Mouse (Mus musculus): ENCODE results near the gene Cdkal1. TPM values are rescaled to one million over a fixed set of nuclear protein-coding genes. Genes with fewer than 3 reads are reported as not detected.

The Cdkal1 gene
- total and polyA plus RNA-seq, 3 experiments = 8.7 to 13.7 (median 9.5) TPM

DNA sequence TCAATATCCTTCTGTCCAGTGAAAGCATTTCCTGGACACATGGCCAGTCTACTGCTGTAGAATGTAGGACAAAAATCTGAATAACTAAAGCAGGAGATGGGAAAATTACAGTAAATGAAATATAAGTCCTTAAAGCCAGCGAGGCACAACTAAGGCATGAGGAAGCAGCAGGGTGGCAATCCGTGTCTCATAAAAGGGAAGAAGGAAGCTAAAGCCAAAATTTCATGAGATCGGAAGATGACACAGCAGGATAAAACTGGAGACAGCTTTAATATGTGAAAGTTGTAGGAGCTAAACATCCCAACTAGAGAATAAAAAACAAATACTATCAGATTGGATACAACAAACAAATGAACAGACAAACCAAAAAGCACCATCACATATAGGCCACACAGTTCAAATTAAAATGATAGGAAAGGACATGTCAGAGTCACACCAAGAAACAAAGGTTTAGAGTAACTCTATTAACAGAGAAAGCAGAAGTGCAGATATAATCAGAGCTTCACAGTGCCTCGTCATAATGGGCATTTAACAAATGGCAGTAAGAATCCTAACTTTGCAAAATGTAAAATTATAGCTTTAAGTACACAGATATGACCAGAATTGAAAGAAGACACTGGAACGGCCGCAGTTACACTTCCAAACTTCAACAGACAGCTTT lies 204.8 kb downstream of the Cdkal1 start:
- dilution Hi-C loops (cut with MboI; ENCODE audit: extremely low pct_ligation_motif_present, extremely low pct_unique_long_range_greater_than_20kb, low sequenced_read_pairs) (no loop called here), in situ Hi-C loops (cut with MboI; ENCODE audit: low pct_ligation_motif_present, low pct_unique_long_range_greater_than_20kb, low sequenced_read_pairs) (no loop called here)
- no peaks in the 10 kb centered on the region for H3K27me3 ChIP-seq (replicated peaks)
- no peak for DNase-seq (ENCODE audit: extremely low read depth)
- H3K79me2 ChIP-seq (replicated peaks; ENCODE audit: control insufficient read depth, extremely low read depth, insufficient read depth, poor library complexity, severe bottlenecking) = no peaks in the 10 kb centered on the region
- peaks cover 2 to 20% of the 10 kb centered on the region in 2 experiments; a peak in 3 of 4 replicates for H3K4me1 ChIP-seq (ENCODE audit: control insufficient read depth in 1 of 2, insufficient read depth in 2 of 2)
- no peak overlapping the region for H3K9ac ChIP-seq (ENCODE audit: insufficient read depth, low read depth)
- H3K36me3 ChIP-seq (replicated peaks in 1 of 2; ENCODE audit: control insufficient read depth in 1 of 2, insufficient read depth in 1 of 2, low read length in 1 of 2) = peaks cover 0 to 4% of the 10 kb centered on the region in 2 experiments
- no peak overlapping the region for H3K27ac ChIP-seq (ENCODE audit: insufficient read depth, low read depth)
- H3K4me2 ChIP-seq (ENCODE audit: insufficient read depth, low read depth, poor library complexity, severe bottlenecking) = no peak overlapping the region
- H3K9me3 ChIP-seq (replicated peaks; ENCODE audit: low read length) = no peaks in the 10 kb centered on the region
- no peak for TF ChIP-seq MXI1 (IDR thresholded peaks at IDR 0.05; ENCODE audit: low read depth, low read length)
- TF ChIP-seq NELFE (IDR thresholded peaks at IDR 0.05; ENCODE audit: low read depth, low read length) = no peak
- no peak for TF ChIP-seq MAFK (IDR thresholded peaks at IDR 0.05; ENCODE audit: insufficient replicate concordance, low read length)
- TF ChIP-seq POLR2A (IDR thresholded peaks at IDR 0.05; ENCODE audit: low read depth, low read length) = no peak
- TF ChIP-seq IRF4 (IDR thresholded peaks at IDR 0.05; ENCODE audit: low read depth, low read length) = no peak
- no peak overlapping the region for H3K4me3 ChIP-seq (replicated peaks in 1 of 3; ENCODE audit: low read depth in 2 of 3, low read length in 2 of 3, poor library complexity in 1 of 3)

- Histone ChIP-seq H3K27me3 (replicated peaks) (no peaks in the 10 kb centered on the region), H3K79me2 (replicated peaks; ENCODE audit: control insufficient read depth, extremely low read depth, insufficient read depth, poor library complexity, severe bottlenecking) (no peaks in the 10 kb centered on the region), H3K27ac (ENCODE audit: insufficient read depth, low read depth) (no peak overlapping the region), H3K36me3 (replicated peaks in 1 of 2; ENCODE audit: control insufficient read depth in 1 of 2, insufficient read depth in 1 of 2, low read length in 1 of 2) (peaks cover 0 to 4% of the 10 kb centered on the region in 2 experiments), H3K9ac (ENCODE audit: insufficient read depth, low read depth) (no peak overlapping the region), H3K4me3 (replicated peaks in 1 of 3; ENCODE audit: low read depth in 2 of 3, low read length in 2 of 3, poor library complexity in 1 of 3) (no peak overlapping the region), H3K4me1 (ENCODE audit: control insufficient read depth in 1 of 2, insufficient read depth in 2 of 2) (peaks cover 2 to 20% of the 10 kb centered on the region in 2 experiments; a peak in 3 of 4 replicates), H3K4me2 (ENCODE audit: insufficient read depth, low read depth, poor library complexity, severe bottlenecking) (no peak overlapping the region; the same call in 1 of the 2 replicates), H3K9me3 (replicated peaks; ENCODE audit: low read length) (no peaks in the 10 kb centered on the region)
- dilution Hi-C loops (cut with MboI; ENCODE audit: extremely low pct_ligation_motif_present, extremely low pct_unique_long_range_greater_than_20kb, low sequenced_read_pairs) (no loop called here), in situ Hi-C loops (cut with MboI; ENCODE audit: low pct_ligation_motif_present, low pct_unique_long_range_greater_than_20kb, low sequenced_read_pairs) (no loop called here)
- peak; percentile 25 for DNase-seq (ENCODE audit: extremely low read depth)
- TF ChIP-seq TBP (conservative IDR thresholded peaks at IDR 0.05; ENCODE audit: low read depth, low read length) = no peak
- no peak for TF ChIP-seq MAFK (IDR thresholded peaks at IDR 0.05; ENCODE audit: insufficient replicate concordance, low read length)
- TF ChIP-seq ZNF384 (IDR thresholded peaks at IDR 0.05; ENCODE audit: low read depth, low read length) = no peak
- peak; percentile 96 for TF ChIP-seq MEF2A (IDR thresholded peaks at IDR 0.05; ENCODE audit: borderline replicate concordance, low read depth, low read length)
- peak; percentile 40; the same call in 1 of the 2 replicates for TF ChIP-seq IRF4 (IDR thresholded peaks at IDR 0.05; ENCODE audit: low read depth, low read length)
Observed at GRCm38 (mm10) chr13:29649593-29649992, 205.9 kb downstream of the Cdkal1 start.

- H3K9ac ChIP-seq (ENCODE audit: insufficient read depth, low read depth) = no peak overlapping the region
- no peak for TF ChIP-seq ZKSCAN1 (IDR thresholded peaks at IDR 0.05; ENCODE audit: borderline replicate concordance, low read depth, low read length)
- no peak for TF ChIP-seq TBP (conservative IDR thresholded peaks at IDR 0.05; ENCODE audit: low read depth, low read length)
- H3K4me3 ChIP-seq (replicated peaks in 1 of 3; ENCODE audit: low read depth in 2 of 3, low read length in 2 of 3, poor library complexity in 1 of 3) = no peak overlapping the region
- DNase-seq (ENCODE audit: extremely low read depth) = no peak
- H3K4me1 ChIP-seq (ENCODE audit: control insufficient read depth in 1 of 2, insufficient read depth in 2 of 2) = no peaks in the 10 kb centered on the region
- peaks cover 0 to 2% of the 10 kb centered on the region in 2 experiments for H3K36me3 ChIP-seq (replicated peaks in 1 of 2; ENCODE audit: control insufficient read depth in 1 of 2, insufficient read depth in 1 of 2, low read length in 1 of 2)
- dilution Hi-C loops (cut with MboI; ENCODE audit: extremely low pct_ligation_motif_present, extremely low pct_unique_long_range_greater_than_20kb, low sequenced_read_pairs) = no loop called here
- no peak overlapping the region for H3K27ac ChIP-seq (ENCODE audit: insufficient read depth, low read depth)
- no peaks in the 10 kb centered on the region for H3K27me3 ChIP-seq (replicated peaks)
- H3K9me3 ChIP-seq (replicated peaks; ENCODE audit: low read length) = no peaks in the 10 kb centered on the region
- no peak overlapping the region for H3K4me2 ChIP-seq (ENCODE audit: insufficient read depth, low read depth, poor library complexity, severe bottlenecking)
- no peaks in the 10 kb centered on the region for H3K79me2 ChIP-seq (replicated peaks; ENCODE audit: control insufficient read depth, extremely low read depth, insufficient read depth, poor library complexity, severe bottlenecking)
- in situ Hi-C loops (cut with MboI; ENCODE audit: low pct_ligation_motif_present, low pct_unique_long_range_greater_than_20kb, low sequenced_read_pairs) = no loop called here
Observed at GRCm38 (mm10) chr13:29642226-29642625, 213.2 kb downstream of the Cdkal1 start.
